Mouse (Mus musculus): Measurements from ENCODE around the gene Inpp4b.

Inpp4b gene

GRCm38 (mm10) chr8:81707436-81707835 is 365.1 kb downstream of the Inpp4b start:
- DNase-seq (ENCODE audit: low spot score) = no peak

GRCm38 (mm10) chr8:81731332-81731731 is 389.0 kb downstream of the Inpp4b start:
- DNase-seq (ENCODE audit: low spot score) = no peak

GRCm38 (mm10) chr8:81735655-81736054 is 393.3 kb downstream of the Inpp4b start:
- peak; percentile 4 for DNase-seq (ENCODE audit: low spot score)

- no peak for DNase-seq (ENCODE audit: low spot score)
Observed at GRCm38 (mm10) chr8:81736103-81736502, 393.7 kb downstream of the Inpp4b start.

- DNase-seq (ENCODE audit: low spot score) = no peak
Observed at GRCm38 (mm10) chr8:81742588-81742987, 400.2 kb downstream of the Inpp4b start.

GRCm38 (mm10) chr8:81743040-81743439 is 400.7 kb downstream of the Inpp4b start:
- DNase-seq (ENCODE audit: low spot score) = no peak

- DNase-seq (ENCODE audit: low spot score) = no peak
Observed at GRCm38 (mm10) chr8:81745439-81745838, 403.1 kb downstream of the Inpp4b start.

- DNase-seq (ENCODE audit: low spot score) = no peak
Observed at GRCm38 (mm10) chr8:81751159-81751558, 408.8 kb downstream of the Inpp4b start.

GRCm38 (mm10) chr8:81756663-81757062 is 414.3 kb downstream of the Inpp4b start:
- peak; percentile 57 for DNase-seq (ENCODE audit: low spot score)

- no peak for DNase-seq (ENCODE audit: low spot score)
Observed at GRCm38 (mm10) chr8:81757580-81758144, 415.3 kb downstream of the Inpp4b start.

GRCm38 (mm10) chr8:81761466-81761865 is 419.1 kb downstream of the Inpp4b start:
- DNase-seq (ENCODE audit: low spot score) = peak; percentile 49

- peak; percentile 55 for DNase-seq (ENCODE audit: low spot score)
Observed at GRCm38 (mm10) chr8:81766033-81766432, 423.7 kb downstream of the Inpp4b start.

GRCm38 (mm10) chr8:81767411-81768312 is 425.3 kb downstream of the Inpp4b start:
- DNase-seq (ENCODE audit: low spot score) = peak; percentile 70

GRCm38 (mm10) chr8:81768313-81768675 is 425.9 kb downstream of the Inpp4b start:
- peak; percentile 75 for DNase-seq (ENCODE audit: low spot score)

- DNase-seq (ENCODE audit: low spot score) = no peak
Observed at GRCm38 (mm10) chr8:81768731-81769445, 426.5 kb downstream of the Inpp4b start.

GRCm38 (mm10) chr8:81770603-81771276 is 428.4 kb downstream of the Inpp4b start:
- DNase-seq (ENCODE audit: low spot score) = no peak

GRCm38 (mm10) chr8:81772855-81773254 is 430.5 kb downstream of the Inpp4b start:
- DNase-seq (ENCODE audit: low spot score) = no peak

GRCm38 (mm10) chr8:81773305-81773965 is 431.1 kb downstream of the Inpp4b start:
- peak; percentile 31 for DNase-seq (ENCODE audit: low spot score)

GRCm38 (mm10) chr8:81774010-81774409 is 431.7 kb downstream of the Inpp4b start:
- no peak for DNase-seq (ENCODE audit: low spot score)

GRCm38 (mm10) chr8:81774454-81774853 is 432.1 kb downstream of the Inpp4b start:
- no peak for DNase-seq (ENCODE audit: low spot score)

GRCm38 (mm10) chr8:81776516-81777237 is 434.3 kb downstream of the Inpp4b start:
- no peak for DNase-seq (ENCODE audit: low spot score)

Data from T-cell, adult 2 months (primary cell).